Comparison of ENCODE assay signal across 8 mouse cellular contexts in genomic region chr5:142901846-142902505, GRCm38 (mm10). TPM values are rescaled to one million over a fixed set of nuclear protein-coding genes. Genes with fewer than 3 reads are reported as not detected.
DNase-seq lines count a peak whose midpoint lies in the region; ATAC-seq and TF ChIP-seq lines count a peak whose summit lies in the region.

No protein-coding gene starts in this region.

- no peak for TF ChIP-seq POLR2A in small intestine, adult 2 months (IDR thresholded peaks at IDR 0.05; ENCODE audit: low read depth, low read length)

- TF ChIP-seq CTCF in lung, embryonic 14.5 days (IDR thresholded peaks at IDR 0.05; ENCODE audit: low read depth), result no peak
- no peak for TF ChIP-seq CTCF in intestine, postnatal 0 days (IDR thresholded peaks at IDR 0.05; ENCODE audit: low read depth)
- no peak for TF ChIP-seq CTCF in small intestine, adult 2 months (IDR thresholded peaks at IDR 0.05; ENCODE audit: extremely low read depth, insufficient read length, insufficient replicate concordance, low read depth, low read length)

- peaks cover 73% of the 10 kb centered on the region for H3K36me3 ChIP-seq in lung, embryonic 14.5 days (ENCODE audit: insufficient read depth)
- H3K36me3 ChIP-seq in intestine, postnatal 0 days (ENCODE audit: control insufficient read depth, insufficient read depth), result peaks cover 69% of the 10 kb centered on the region
- H3K36me3 ChIP-seq in small intestine, adult 2 months (ENCODE audit: control insufficient read depth, insufficient read depth, low read length), result peaks cover 62% of the 10 kb centered on the region

- no peak for ATAC-seq in lung, embryonic 14.5 days (ENCODE audit: insufficient read depth)
- peak; percentile 3; the same call in 1 of the 2 replicates for ATAC-seq in intestine, postnatal 0 days

- 43% methylated on average over 4 of the region's 4 CpGs for WGBS in lung, embryonic 14.5 days
- WGBS in intestine, postnatal 0 days, result 21% methylated on average over 4 of the region's 4 CpGs
- WGBS in small intestine, adult 2 months, result 35% methylated on average over 4 of the region's 4 CpGs

- H3K4me1 ChIP-seq in lung, embryonic 14.5 days (ENCODE audit: insufficient read depth), result peaks cover 4% of the 10 kb centered on the region; the same call in 1 of the 2 replicates
- 0 out of 2 replicates have a peak, but pooled peaks cover 2% of the 10 kb centered on the region for H3K4me1 ChIP-seq in intestine, postnatal 0 days (replicated peaks; ENCODE audit: control insufficient read depth, insufficient read depth, low read length)
- peaks cover 4% of the 10 kb centered on the region; the same call in 1 of the 2 replicates for H3K4me1 ChIP-seq in small intestine, adult 2 months (ENCODE audit: control insufficient read depth, insufficient read depth, insufficient read length, low read length)

- H3K9ac ChIP-seq in lung, embryonic 14.5 days, result no peak overlapping the region
- H3K9ac ChIP-seq in intestine, postnatal 0 days (ENCODE audit: low read depth, low read length), result no peak overlapping the region

- H3K9me3 ChIP-seq in lung, embryonic 14.5 days (ENCODE audit: low read depth, low read length), result no peaks in the 10 kb centered on the region
- no peaks in the 10 kb centered on the region for H3K9me3 ChIP-seq in intestine, postnatal 0 days (ENCODE audit: control insufficient read depth)

- no peak overlapping the region for H3K4me3 ChIP-seq in lung, embryonic 14.5 days (ENCODE audit: low read depth, low read length)
- H3K4me3 ChIP-seq in intestine, postnatal 0 days (ENCODE audit: low read depth, low read length), result no peak overlapping the region
- no peak overlapping the region for H3K4me3 ChIP-seq in small intestine, adult 2 months (ENCODE audit: low read depth, low read length)

- DNase-seq in lung, embryonic 14.5 days, result peak; percentile 60
- no peak for DNase-seq in lung, postnatal 10 days
- DNase-seq in embryo, embryonic 11 days, result peak; percentile 43
- no peak for DNase-seq in natural killer cell, adult 2 months (ENCODE audit: low spot score in 2 of 2)
- DNase-seq in spleen, postnatal 14 days (ENCODE audit: low spot score in 2 of 2), result no peak
- no peak for DNase-seq in layer of hippocampus, postnatal 25 days (ENCODE audit: extremely low spot score in 1 of 2, low spot score in 1 of 2)

- no peak overlapping the region; the same call in 1 of the 2 replicates for H3K27ac ChIP-seq in lung, embryonic 14.5 days (ENCODE audit: low read depth)
- H3K27ac ChIP-seq in intestine, postnatal 0 days (ENCODE audit: low read depth, low read length), result peak overlapping the region; percentile 84; the same call in 1 of the 2 replicates
- H3K27ac ChIP-seq in small intestine, adult 2 months (ENCODE audit: insufficient read depth, low read depth, low read length), result peak overlapping the region; percentile 31

- H3K4me2 ChIP-seq in lung, embryonic 14.5 days, result no peak overlapping the region
- H3K4me2 ChIP-seq in intestine, postnatal 0 days (replicated peaks; ENCODE audit: low read depth), result no peak overlapping the region

- no peaks in the 10 kb centered on the region for H3K27me3 ChIP-seq in lung, embryonic 14.5 days (ENCODE audit: insufficient read depth, low read length)
- no peaks in the 10 kb centered on the region for H3K27me3 ChIP-seq in intestine, postnatal 0 days (replicated peaks; ENCODE audit: control insufficient read depth, insufficient read depth, low read length)
- no peaks in the 10 kb centered on the region for H3K27me3 ChIP-seq in small intestine, adult 2 months (ENCODE audit: control insufficient read depth, insufficient read depth, low read length)

RNA-seq across cellular contexts. Expression of gene Actb, which starts 4.6 kb away (rescaled TPM):
- 16,801 and 17,929 TPM in 2 replicates for polyA plus RNA-seq in lung, embryonic 14.5 days (2014; fragmentation: Nextera tagmentation; extraction: Ambion mirVana)
- 22,808 and 23,070 TPM in 2 replicates for polyA plus RNA-seq in intestine, postnatal 0 days (2015; fragmentation: Nextera tagmentation; extraction: Ambion mirVana)
- polyA plus RNA-seq in small intestine, adult 2 months (2012; rRNA removed), result 4,701 and 11,894 TPM in 2 replicates
- total RNA-seq in layer of hippocampus, postnatal 25 days (2021), result 1,000 to 10,000 TPM; 3,553 to 3,743 TPM

RNA-seq across cellular contexts. Expression of gene Fbxl18, which starts 6.8 kb away (rescaled TPM):
- polyA plus RNA-seq in lung, embryonic 14.5 days (2014; fragmentation: Nextera tagmentation; extraction: Ambion mirVana), result 11.2 and 11.8 TPM in 2 replicates
- 5.6 and 6.2 TPM in 2 replicates for polyA plus RNA-seq in intestine, postnatal 0 days (2015; fragmentation: Nextera tagmentation; extraction: Ambion mirVana)
- 17.0 and 28.4 TPM in 2 replicates for polyA plus RNA-seq in small intestine, adult 2 months (2012; rRNA removed)
- 10 to 100 TPM; 37.4 to 40.0 TPM for total RNA-seq in layer of hippocampus, postnatal 25 days (2021)

RNA-seq across cellular contexts. Expression of gene Fscn1, which starts 58.2 kb away (rescaled TPM):
- 331 and 347 TPM in 2 replicates for polyA plus RNA-seq in lung, embryonic 14.5 days (2014; fragmentation: Nextera tagmentation; extraction: Ambion mirVana)
- polyA plus RNA-seq in intestine, postnatal 0 days (2015; fragmentation: Nextera tagmentation; extraction: Ambion mirVana), result 36.5 and 37.1 TPM in 2 replicates
- 12.3 and 15.0 TPM in 2 replicates for polyA plus RNA-seq in small intestine, adult 2 months (2012; rRNA removed)
- 100 to 1,000 TPM; 229 to 232 TPM for total RNA-seq in layer of hippocampus, postnatal 25 days (2021)

Comparison
In these comparisons a context has a peak if more than half of its experiments do, and no peak if none do; other contexts are left out.
1. DNase-seq: peak in lung, embryonic 14.5 days (single experiment) and embryo, embryonic 11 days (single experiment); none in lung, postnatal 10 days (single experiment), natural killer cell, adult 2 months (0 of 2), spleen, postnatal 14 days (0 of 2) and layer of hippocampus, postnatal 25 days (0 of 2).